Mouse (Mus musculus): ENCODE measurements around the gene Ptger4. TPM values are rescaled to one million over a fixed set of nuclear protein-coding genes. Genes with fewer than 3 reads are reported as not detected.
A peak's percentile ranks its signal among the peaks of the same experiment; 100 is the strongest.

Gene Ptger4
- 0.42 and 0.70 TPM in 2 replicates for polyA plus RNA-seq (2016; fragmentation: Nextera tagmentation; extraction: Ambion mirVana)

DNA sequence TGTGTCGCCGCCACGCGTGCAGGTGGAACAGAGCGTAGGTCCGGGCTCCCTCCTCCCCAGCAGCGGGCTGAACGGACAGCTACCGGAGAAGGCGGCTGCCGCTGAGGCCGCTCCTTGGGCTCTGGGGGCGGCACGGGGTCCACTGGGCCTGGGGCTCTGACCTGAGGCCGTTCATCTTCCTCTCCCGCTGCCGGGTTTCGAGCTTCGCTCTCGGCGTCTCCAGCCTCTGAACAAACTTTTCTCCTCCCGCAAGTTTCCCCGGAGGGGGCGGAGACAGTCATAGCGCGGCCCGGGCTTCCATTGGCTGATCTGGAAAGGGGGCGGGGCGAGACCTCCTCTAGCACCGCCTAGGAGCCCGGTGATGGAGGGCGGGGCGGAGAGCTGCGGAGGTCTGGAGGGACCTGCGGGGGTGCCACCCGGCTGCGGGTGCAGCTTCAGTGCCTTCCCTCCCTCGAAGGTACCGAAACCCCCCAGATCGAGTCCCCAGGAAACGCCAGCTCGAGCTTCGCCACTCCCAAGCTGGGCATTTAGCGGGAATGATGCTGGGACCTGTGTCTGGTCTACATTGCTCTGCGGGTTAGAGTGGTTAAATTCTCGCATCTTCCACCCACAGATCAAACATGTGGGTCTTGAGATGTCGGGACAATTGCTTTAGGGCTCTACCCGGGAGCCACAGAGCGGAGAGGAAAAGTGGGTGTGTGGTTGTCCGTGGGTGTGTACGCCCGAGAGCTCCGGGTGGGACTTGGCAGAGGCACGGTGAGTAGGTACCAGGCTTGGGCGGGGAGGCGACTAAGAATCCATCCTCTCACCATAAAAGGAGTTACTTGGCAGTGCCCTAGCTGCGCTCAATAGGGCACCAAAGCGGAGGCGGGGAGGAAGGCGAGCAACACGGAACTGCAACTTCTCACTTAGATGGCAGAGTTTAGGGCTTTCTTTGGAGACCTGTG lies at the start of gene Ptger4:
Gene Ptger4 (minus strand): TSS at position 229 of the 947 bp plus-strand sequence.
- Histone ChIP-seq H3K4me1 (peaks cover 30% of the 10 kb centered on the region), H3K4me3 (peak within 1 kb of the TSS; percentile 52), H3K36me3 (no peaks in the 10 kb centered on the region), H3K27me3 (peaks cover 72% of the 10 kb centered on the region), H3K27ac (replicated peaks) (no peak within 1 kb of the TSS), H3K9me3 (no peaks in the 10 kb centered on the region), H3K4me2 (replicated peaks) (peak within 1 kb of the TSS; percentile 95), H3K9ac (replicated peaks) (no peak within 1 kb of the TSS; the same call in 1 of the 2 replicates)
- peak; percentile 96 for ATAC-seq (ENCODE audit: low FRiP score, low read depth)
- 1% methylated on average over 61 of the region's 61 CpGs for WGBS

DNA sequence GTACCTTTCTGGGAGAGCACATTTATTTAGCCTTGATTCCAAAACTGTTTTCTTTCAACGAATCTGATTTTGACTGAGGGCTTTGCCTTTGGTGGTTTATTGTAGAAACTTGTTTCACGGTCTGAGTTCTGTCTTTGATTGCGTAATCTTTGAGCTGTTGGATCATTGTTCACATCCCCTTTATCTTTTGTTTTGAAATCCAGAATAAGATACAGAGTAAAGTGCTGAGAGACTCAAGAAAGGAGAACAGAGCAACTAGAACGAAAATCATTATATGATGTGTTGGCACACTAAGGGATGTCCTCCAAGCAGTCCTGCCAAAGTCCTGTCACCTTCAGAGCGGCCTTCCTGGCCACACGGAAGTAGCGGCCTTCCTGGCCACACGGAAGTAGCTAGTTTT lies 44.4 kb upstream of the Ptger4 start:
- ATAC-seq (ENCODE audit: low FRiP score, low read depth) = no peak
- no peaks in the 10 kb centered on the region for H3K36me3 ChIP-seq
- H3K27ac ChIP-seq (replicated peaks) = no peak overlapping the region
- H3K9me3 ChIP-seq = no peaks in the 10 kb centered on the region
- no peak overlapping the region for H3K9ac ChIP-seq (replicated peaks)
- no peaks in the 10 kb centered on the region for H3K27me3 ChIP-seq
- no peak overlapping the region for H3K4me3 ChIP-seq
- no peak overlapping the region for H3K4me2 ChIP-seq (replicated peaks)
- H3K4me1 ChIP-seq = no peaks in the 10 kb centered on the region
- WGBS = 89% methylated on average over 8 of the region's 8 CpGs

DNA sequence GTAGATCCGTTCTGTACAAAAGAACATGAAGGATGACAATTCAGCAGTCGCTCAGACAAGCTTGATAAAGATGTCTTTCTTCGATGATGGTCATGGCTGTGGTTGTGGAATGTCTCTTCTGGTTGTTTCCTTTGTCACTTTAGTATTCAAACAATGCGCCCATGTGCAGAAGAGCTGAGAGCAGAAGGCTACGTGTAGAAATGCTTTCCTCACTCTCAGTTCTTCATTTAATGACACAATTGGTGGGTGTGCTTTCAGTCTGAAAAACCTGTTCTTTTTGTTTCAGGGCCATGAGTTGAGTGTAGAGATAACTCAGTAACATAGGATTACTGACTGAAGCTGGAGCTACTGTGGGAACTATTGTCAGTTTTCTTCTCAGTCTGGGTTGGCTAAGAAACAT lies 43.1 kb upstream of the Ptger4 start:
- Histone ChIP-seq H3K27ac (replicated peaks) (no peak overlapping the region), H3K4me3 (no peak overlapping the region), H3K4me1 (no peaks in the 10 kb centered on the region), H3K9ac (replicated peaks) (no peak overlapping the region), H3K36me3 (no peaks in the 10 kb centered on the region), H3K9me3 (no peaks in the 10 kb centered on the region), H3K4me2 (replicated peaks) (no peak overlapping the region), H3K27me3 (no peaks in the 10 kb centered on the region)
- WGBS = 81% methylated on average over 5 of the region's 5 CpGs
- no peak for ATAC-seq (ENCODE audit: low FRiP score, low read depth)

DNA sequence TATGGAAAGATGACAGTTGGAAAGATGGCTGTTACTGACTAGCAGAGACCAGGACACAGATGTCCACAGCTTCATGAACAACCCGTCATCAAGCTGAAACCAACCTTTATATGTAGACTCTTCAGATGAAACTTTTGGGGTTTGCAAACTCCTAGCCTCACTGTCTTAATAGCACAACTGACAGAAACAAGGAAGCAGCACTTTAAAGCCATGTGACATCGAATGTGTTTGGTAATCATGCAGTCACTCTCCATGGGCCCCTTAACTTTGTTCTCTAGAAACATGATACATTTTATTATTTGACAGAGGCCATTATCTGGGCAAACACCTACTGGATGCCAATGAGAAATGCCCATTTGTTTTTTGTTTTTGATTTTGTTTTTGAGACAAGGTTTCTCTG lies 37.3 kb upstream of the Ptger4 start:
- Histone ChIP-seq H3K4me3 (no peak overlapping the region), H3K36me3 (no peaks in the 10 kb centered on the region), H3K27ac (replicated peaks) (no peak overlapping the region), H3K9me3 (peaks cover 4% of the 10 kb centered on the region; the same call in 1 of the 2 replicates), H3K27me3 (no peaks in the 10 kb centered on the region), H3K4me2 (replicated peaks) (no peak overlapping the region), H3K4me1 (no peaks in the 10 kb centered on the region), H3K9ac (replicated peaks) (no peak overlapping the region)
- WGBS = 91% methylated on average over 2 of the region's 2 CpGs
- ATAC-seq (ENCODE audit: low FRiP score, low read depth) = no peak

DNA sequence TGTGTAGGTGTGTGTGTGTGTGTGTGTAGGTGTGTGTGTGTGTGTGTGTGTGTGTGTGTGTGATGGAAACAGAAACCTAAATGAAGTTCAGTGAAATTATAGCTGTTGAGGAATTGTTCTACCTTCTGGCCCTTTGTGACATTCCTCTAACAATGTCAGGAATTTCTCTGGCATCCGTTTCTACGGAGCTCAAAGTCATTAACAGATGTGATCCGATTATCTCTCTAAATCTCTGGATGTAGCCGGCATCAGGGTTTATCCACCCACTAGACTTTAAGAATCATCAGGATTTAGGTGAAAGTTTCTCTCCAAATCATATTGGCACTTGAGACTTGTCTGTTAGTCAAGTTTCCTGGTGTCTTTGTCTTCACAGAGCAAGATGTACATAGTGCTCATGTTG lies 35.8 kb upstream of the Ptger4 start:
- Histone ChIP-seq H3K27me3 (no peaks in the 10 kb centered on the region), H3K9me3 (peaks cover 4% of the 10 kb centered on the region; the same call in 1 of the 2 replicates), H3K4me2 (replicated peaks) (no peak overlapping the region), H3K27ac (replicated peaks) (no peak overlapping the region), H3K9ac (replicated peaks) (no peak overlapping the region), H3K4me1 (no peaks in the 10 kb centered on the region), H3K4me3 (no peak overlapping the region), H3K36me3 (no peaks in the 10 kb centered on the region)
- WGBS = 65% methylated on average over 4 of the region's 4 CpGs
- no peak for ATAC-seq (ENCODE audit: low FRiP score, low read depth)

DNA sequence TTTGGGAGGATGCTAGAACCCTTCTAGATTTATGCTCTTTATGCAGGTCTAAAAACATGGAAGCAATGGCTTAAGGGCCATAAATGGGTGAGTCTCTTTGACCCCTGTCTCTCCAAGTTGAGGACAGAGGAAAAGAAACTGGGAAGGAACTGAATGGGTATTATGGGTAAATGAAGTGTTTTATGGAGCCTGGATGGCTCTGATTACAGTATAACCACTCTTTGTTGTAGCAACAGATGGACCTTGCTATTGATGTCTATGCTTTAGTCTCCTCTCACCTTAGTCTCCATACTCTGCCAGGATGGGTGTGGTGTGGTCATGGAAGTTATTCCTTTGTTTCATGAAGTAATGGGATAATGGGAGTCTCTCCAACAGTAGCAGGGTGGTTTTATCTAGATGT lies 34.5 kb upstream of the Ptger4 start:
- Histone ChIP-seq H3K4me3 (no peak overlapping the region), H3K27me3 (no peaks in the 10 kb centered on the region), H3K4me1 (no peaks in the 10 kb centered on the region), H3K36me3 (no peaks in the 10 kb centered on the region), H3K9ac (replicated peaks) (no peak overlapping the region), H3K27ac (replicated peaks) (no peak overlapping the region), H3K4me2 (replicated peaks) (no peak overlapping the region), H3K9me3 (peaks cover 4% of the 10 kb centered on the region; the same call in 1 of the 2 replicates)
- no peak for ATAC-seq (ENCODE audit: low FRiP score, low read depth)

DNA sequence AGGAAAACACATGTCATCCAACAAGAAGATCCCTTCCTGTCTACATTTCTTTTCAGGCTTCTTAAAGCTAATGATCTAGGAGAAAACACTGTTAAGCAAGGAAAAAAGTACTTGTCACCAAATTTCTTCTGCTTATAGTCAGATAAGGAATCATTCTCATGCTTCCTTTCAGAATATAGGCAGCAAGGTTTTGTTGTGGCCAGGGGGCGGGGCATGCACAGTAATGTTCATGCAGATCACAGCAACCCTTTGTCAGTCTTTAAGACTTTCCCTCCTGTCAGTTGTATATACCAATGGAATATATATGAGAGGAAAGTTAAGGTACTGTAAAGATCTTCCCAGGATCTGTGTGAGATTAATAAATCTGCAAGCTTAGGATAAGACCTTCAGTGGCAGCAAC lies 30.0 kb upstream of the Ptger4 start:
- no peak for ATAC-seq (ENCODE audit: low FRiP score, low read depth)
- H3K27me3 ChIP-seq = no peaks in the 10 kb centered on the region
- H3K4me3 ChIP-seq = no peak overlapping the region
- H3K9ac ChIP-seq (replicated peaks) = no peak overlapping the region
- WGBS = 97% methylated on average over 1 of the region's 1 CpGs
- no peak overlapping the region for H3K4me2 ChIP-seq (replicated peaks)
- H3K4me1 ChIP-seq = no peaks in the 10 kb centered on the region
- H3K27ac ChIP-seq (replicated peaks) = no peak overlapping the region
- peaks cover 4% of the 10 kb centered on the region; the same call in 1 of the 2 replicates for H3K9me3 ChIP-seq
- H3K36me3 ChIP-seq = no peaks in the 10 kb centered on the region

DNA sequence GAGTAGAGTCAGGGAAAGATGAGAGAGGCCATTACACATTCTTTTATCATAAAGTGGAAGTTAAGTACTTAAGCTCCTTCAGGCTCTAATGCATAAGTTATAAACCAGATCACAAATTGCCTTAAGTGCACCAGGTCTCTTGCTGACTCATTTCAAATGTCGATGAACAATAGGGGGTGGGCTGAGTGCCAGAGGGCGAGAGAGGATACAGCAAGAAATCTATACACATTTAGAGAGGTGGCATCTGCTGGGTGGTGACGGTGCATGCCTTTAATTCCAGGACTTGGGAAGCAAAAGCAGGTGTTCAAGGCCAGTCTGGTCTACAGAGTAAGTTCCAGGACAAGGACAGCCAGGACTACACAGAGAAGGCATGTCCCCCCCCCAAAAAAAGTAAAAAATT lies 22.1 kb upstream of the Ptger4 start:
- WGBS = 73% methylated on average over 3 of the region's 3 CpGs
- Histone ChIP-seq H3K4me2 (replicated peaks) (no peak overlapping the region), H3K27ac (replicated peaks) (no peak overlapping the region), H3K9ac (replicated peaks) (no peak overlapping the region), H3K36me3 (no peaks in the 10 kb centered on the region), H3K4me1 (no peaks in the 10 kb centered on the region), H3K4me3 (no peak overlapping the region), H3K9me3 (no peaks in the 10 kb centered on the region), H3K27me3 (no peaks in the 10 kb centered on the region)
- no peak for ATAC-seq (ENCODE audit: low FRiP score, low read depth)

DNA sequence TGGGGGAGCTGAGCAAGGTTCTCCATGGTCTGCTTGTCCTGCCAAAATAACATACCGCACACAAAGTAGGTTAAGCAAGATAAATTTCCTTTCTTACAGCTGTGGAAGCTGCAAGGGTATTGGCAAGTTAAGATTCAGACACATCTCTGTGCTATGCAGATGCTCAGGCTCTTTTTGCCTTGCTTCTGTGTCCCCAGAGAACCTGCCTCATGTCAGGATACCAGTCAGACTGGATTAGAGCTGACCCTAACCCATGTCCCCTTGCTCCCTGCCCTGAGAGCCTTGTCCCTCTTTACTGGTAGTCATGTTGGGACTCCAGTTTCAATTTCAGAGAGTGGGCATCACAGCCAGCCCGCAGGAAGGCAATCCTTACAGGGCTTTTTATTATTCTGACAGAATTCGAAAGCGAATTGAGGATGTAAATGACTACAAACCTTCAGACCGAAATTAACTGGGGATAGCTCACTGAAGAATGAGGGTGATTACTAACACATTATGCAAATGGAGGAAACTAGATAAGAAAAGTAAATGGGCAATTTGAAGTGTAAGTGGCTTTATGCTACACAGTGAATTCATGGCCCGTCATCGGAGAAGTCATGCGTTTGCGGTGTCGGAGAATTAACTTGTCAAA lies 19.0 kb upstream of the Ptger4 start:
- Histone ChIP-seq H3K27me3 (no peaks in the 10 kb centered on the region), H3K27ac (replicated peaks) (no peak overlapping the region), H3K4me3 (no peak overlapping the region), H3K36me3 (no peaks in the 10 kb centered on the region), H3K9me3 (no peaks in the 10 kb centered on the region), H3K4me2 (replicated peaks) (no peak overlapping the region), H3K9ac (replicated peaks) (no peak overlapping the region), H3K4me1 (no peaks in the 10 kb centered on the region)
- ATAC-seq (ENCODE audit: low FRiP score, low read depth) = no peak
- WGBS = 90% methylated on average over 10 of the region's 10 CpGs

DNA sequence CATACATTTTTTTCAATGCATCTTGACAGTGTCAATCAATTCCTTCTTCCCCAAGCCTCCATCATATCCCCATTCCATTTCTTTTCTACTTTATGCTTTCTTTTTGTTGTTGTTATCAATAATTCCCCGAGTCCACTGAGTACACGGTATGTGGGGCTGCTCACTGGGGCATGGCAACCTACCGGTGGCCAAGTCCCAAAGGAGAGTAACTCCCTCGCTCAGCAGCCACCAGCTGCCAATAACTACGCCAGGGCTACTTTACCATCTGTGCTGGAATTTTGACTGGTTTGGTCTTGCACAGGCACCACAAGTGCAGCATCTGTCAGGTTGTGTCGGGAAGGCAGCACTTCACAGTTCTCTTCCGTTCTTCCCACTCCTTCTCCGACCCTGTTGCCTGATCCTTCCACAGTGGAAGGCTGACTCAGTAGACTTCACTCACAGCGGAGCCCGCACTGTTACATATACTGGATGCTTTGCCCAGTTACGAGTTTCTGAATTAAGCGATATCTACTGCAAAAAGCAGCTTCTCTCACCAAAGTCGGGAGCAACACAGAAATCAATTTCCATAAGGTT lies 18.2 kb upstream of the Ptger4 start:
- no peaks in the 10 kb centered on the region for H3K9me3 ChIP-seq
- no peaks in the 10 kb centered on the region for H3K27me3 ChIP-seq
- no peaks in the 10 kb centered on the region for H3K36me3 ChIP-seq
- no peak overlapping the region for H3K9ac ChIP-seq (replicated peaks)
- no peaks in the 10 kb centered on the region for H3K4me1 ChIP-seq
- ATAC-seq (ENCODE audit: low FRiP score, low read depth) = no peak
- no peak overlapping the region for H3K27ac ChIP-seq (replicated peaks)
- H3K4me3 ChIP-seq = no peak overlapping the region
- H3K4me2 ChIP-seq (replicated peaks) = no peak overlapping the region
- WGBS = 89% methylated on average over 13 of the region's 13 CpGs

DNA sequence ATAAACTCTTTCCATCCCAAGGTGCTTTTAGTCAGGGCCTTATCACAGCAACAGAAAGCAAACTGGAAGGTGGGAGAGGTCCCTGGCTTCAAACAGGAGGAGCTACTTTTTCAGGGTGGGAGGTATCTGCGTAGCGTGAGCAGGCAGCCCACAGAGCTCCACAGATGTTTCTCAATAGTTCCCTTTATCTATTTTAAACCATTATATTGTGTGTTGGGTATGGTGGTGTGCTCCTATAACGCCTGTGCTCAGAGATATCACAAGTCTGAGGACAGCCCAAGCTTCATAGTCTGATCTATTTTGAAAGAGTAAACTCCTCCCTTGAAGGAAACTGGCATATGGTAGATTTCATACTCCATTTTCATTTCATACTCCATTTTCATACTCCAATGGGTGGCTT lies 17.0 kb upstream of the Ptger4 start:
- H3K4me2 ChIP-seq (replicated peaks) = no peak overlapping the region
- no peak overlapping the region for H3K9ac ChIP-seq (replicated peaks)
- H3K36me3 ChIP-seq = no peaks in the 10 kb centered on the region
- no peaks in the 10 kb centered on the region for H3K27me3 ChIP-seq
- H3K27ac ChIP-seq (replicated peaks) = no peak overlapping the region
- no peak for ATAC-seq (ENCODE audit: low FRiP score, low read depth)
- H3K9me3 ChIP-seq = no peaks in the 10 kb centered on the region
- H3K4me1 ChIP-seq = no peaks in the 10 kb centered on the region
- no peak overlapping the region for H3K4me3 ChIP-seq
- WGBS = 91% methylated on average over 3 of the region's 3 CpGs

DNA sequence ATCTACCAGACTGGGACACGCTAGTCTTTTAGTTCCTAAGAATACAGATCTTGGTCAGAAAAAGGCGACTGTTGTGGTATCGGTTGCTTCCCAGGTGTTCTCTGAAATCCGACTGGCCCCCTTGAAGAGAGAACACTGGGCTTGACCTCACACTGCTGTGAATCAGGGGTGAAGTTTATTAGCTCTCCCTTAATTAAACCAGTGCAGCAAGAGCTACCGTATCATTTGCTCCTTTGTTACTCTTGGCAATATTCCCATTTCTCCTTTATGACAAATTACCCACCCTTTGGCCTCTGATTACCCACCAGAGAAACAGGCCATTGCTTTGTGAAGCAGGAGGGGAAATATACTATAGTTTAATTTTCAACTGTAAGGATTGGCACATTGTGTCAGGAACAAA lies 16.2 kb upstream of the Ptger4 start:
- Histone ChIP-seq H3K4me1 (no peaks in the 10 kb centered on the region), H3K4me3 (no peak overlapping the region), H3K9me3 (no peaks in the 10 kb centered on the region), H3K36me3 (no peaks in the 10 kb centered on the region), H3K27ac (replicated peaks) (no peak overlapping the region), H3K9ac (replicated peaks) (no peak overlapping the region), H3K27me3 (no peaks in the 10 kb centered on the region), H3K4me2 (replicated peaks) (no peak overlapping the region)
- no peak for ATAC-seq (ENCODE audit: low FRiP score, low read depth)
- WGBS = 73% methylated on average over 5 of the region's 5 CpGs
